Mouse (Mus musculus) stomach, postnatal 0 days (tissue): Measurements from ENCODE around the gene Sgsm3.

Experiments
- CTCF ChIP-seq: IDR thresholded peaks from 2 replicates; pipeline ENCODE4 v1.5.1; 2016; ENCODE audit warnings: antibody characterized with exemption, low read depth, mild to moderate bottlenecking, moderate library complexity
- EP300 ChIP-seq: optimal IDR thresholded peaks from 2 replicates; pipeline ENCODE3; 2016; ENCODE audit warnings: antibody characterized with exemption

GRCm38 (mm10) chr15:81032941-81033629 is 55.5 kb downstream of the Sgsm3 start:
- TF ChIP-seq CTCF, result no peak
- no peak for TF ChIP-seq EP300
